ENCODE assay signal across 8 mouse cellular contexts in the genomic region with DNA sequence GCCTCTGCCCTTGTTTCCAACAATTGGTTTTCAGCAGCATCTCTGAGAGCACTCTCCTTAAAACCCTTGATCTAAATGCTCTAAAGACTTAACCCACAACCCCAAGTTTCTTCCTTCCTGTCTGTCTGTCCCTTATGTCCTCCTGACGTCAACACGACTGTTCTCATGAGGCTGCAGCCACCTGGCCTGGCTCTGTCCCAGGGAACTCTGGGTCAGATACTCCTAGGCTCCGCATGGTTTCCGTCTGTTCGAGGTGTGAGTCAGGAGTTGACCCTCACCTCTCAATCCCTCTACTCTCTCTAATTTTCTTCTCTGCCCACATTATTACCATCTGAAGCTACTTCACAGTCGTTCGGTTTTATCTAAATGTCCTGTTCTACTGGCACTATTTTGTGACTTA.
"Had no signal": no experiment of that assay in that cellular context is flagged by ENCODE, and none has a peak within 500 bp of the region (broad histone marks: within the 10 kb centered on the region; RNA-seq: fewer than 3 reads in every experiment).

No protein-coding gene starts in this region.

- DNase-seq: kidney, postnatal 10 days; lung, adult 2 months; lung, postnatal 4 days; midbrain, embryonic 14.5 days; retina, postnatal 1 day; right cerebral cortex, postnatal 14 days; thymus, postnatal 4 days had no signal

- ATAC-seq: lung, postnatal 0 days had no signal
